Mouse (Mus musculus) heart, postnatal 0 days (tissue): Measurements from ENCODE around the gene Sec22c.

Source experiments
- CTCF ChIP-seq: IDR thresholded peaks from 2 replicates; pipeline ENCODE4 v1.5.1; 2016; ENCODE audit warnings: antibody characterized with exemption, control low read depth, low read depth
- EP300 ChIP-seq: IDR thresholded peaks from 2 replicates; pipeline ENCODE4 v1.6.1; 2016; ENCODE audit warnings: antibody characterized with exemption, low read depth

GRCm38 (mm10) chr9:121710584-121710975 is 5.3 kb upstream of the Sec22c start:
- no peak for TF ChIP-seq EP300
- no peak for TF ChIP-seq CTCF
